Mouse (Mus musculus) adrenal gland, postnatal 0 days (tissue): Measurements from ENCODE around the gene Flcn. TPM values are rescaled to one million over a fixed set of nuclear protein-coding genes. Genes with fewer than 3 reads are reported as not detected.

ENCODE experiments used
- polyA plus RNA-seq: library from polyadenylated mRNA; unstranded; fragments of >200 nt; fragmentation: Nextera tagmentation; extraction: Ambion mirVana; gene quantifications from 2 replicates; pipeline ENCODE4 v1.2.1, GENCODE M21; 2015

Flcn gene
- polyA plus RNA-seq = 17.0 and 35.9 TPM in 2 replicates

GRCm38 (mm10) chr11:59809670-59810474 lies at the start of gene Flcn:
Gene Flcn (minus strand): TSS chr11:59810016.

DNA sequence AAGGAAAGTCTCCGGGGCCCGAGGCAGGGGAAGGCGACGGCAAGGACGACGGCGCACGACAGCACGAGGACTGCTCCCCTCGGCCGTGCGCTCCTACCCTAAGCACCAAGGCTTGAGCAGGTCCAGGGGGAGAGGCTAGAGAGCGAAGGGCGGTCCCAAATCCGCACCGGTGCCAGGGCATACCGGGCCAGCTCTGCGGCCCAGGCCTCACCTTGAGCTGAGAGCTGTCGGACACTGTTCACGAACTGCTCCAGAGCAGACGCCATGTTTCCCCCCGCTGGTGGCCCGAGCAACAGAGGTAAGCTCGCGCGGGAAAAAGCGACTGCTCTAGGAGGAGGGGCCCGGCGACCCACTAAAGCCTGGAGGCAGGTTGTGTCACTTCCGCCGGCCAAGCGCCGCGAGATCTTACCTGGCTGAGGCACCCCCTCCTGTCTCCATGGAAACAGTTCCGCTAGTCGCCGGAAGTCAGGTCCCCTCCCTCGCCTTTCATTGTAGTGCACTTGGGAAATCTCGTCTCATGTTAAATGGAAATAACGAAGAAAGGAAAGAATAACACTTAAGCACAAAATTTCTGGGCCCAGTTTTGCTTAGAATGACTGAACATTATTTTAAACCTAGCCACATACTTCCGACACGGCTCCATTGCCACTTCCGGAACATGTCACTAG lies 29.8 kb upstream of the Flcn start, which contains the start of gene Cops3:
Cops3 (minus strand) TSS at position 380 of the 668 bp plus-strand sequence.

DNA sequence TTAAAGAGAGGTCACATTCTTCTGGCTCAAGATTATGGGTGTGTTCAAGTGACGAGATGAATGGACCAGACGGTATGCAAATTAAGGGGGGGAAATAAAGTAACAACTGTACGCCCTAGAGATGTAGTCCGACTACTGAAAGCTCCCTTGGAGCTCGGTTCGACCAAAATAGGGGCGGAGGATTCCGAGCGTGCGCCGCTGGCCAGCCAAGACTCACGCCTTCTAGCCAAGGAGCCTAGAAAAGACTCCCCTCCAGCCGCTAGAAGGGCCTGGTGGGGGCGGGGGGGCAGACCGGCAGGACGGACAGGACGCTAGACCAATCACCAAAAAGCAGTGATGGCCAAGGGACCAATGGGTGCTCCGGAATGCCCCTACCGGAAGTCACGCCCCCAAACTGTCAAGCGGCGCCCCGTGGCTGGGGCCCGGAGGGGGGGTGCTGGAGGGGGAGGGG lies 29.2 kb upstream of the Flcn start, which contains the start of gene Nt5m:
Nt5m (plus strand) TSS at position 440 of the 451 bp plus-strand sequence.

DNA sequence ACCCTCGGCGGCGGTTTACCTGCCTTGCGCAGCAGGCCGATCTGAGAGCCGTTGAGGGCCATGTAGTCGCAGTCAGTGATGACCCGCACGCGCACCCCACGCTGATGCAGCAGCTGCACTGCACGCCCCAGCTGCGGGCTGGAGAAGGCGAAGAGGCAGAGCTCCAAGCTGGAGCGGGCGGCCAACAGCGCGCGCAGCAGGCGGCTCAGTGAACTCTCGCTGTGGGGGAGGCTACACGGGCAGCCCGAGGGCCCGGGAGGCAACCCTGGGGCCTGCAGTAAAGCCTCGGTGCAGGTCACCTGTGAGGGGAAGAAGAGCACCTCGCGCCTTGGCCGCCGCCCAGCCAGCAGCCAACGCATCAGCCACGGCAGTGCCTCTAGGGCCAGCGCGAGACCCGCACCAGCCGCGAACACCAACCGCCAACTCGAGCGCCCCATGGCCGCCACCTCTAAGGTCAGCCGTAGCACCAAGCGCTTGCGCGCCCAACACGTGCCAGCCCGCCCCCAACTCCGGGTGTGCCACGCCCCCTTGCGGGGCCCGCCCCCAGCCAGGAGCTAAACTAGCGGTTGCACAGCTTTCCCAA lies 22.5 kb downstream of the Flcn start, which contains the start of gene Pld6:
Pld6 (minus strand) TSS at position 447 of the 583 bp plus-strand sequence.

Other genes with a start within 250 kb of the Flcn start
- not detected in 2 replicates for gene Olfr222, start 233.8 kb downstream of the Flcn start, polyA plus RNA-seq
- gene Olfr223, start 216.7 kb downstream of the Flcn start, polyA plus RNA-seq = not detected in 2 replicates
- gene Mprip, start 148.7 kb downstream of the Flcn start, polyA plus RNA-seq = 50.1 and 52.9 TPM in 2 replicates
- gene Pld6, start 22.4 kb downstream of the Flcn start, polyA plus RNA-seq = 3.6 and 8.9 TPM in 2 replicates
- 36.9 and 57.5 TPM in 2 replicates for gene Nt5m, start 29.4 kb upstream of the Flcn start, polyA plus RNA-seq
- 151 and 163 TPM in 2 replicates for gene Cops3, start 29.8 kb upstream of the Flcn start, polyA plus RNA-seq
- 31.6 and 50.5 TPM in 2 replicates for gene Med9, start 138.2 kb upstream of the Flcn start, polyA plus RNA-seq
- gene Rasd1, start 154.9 kb upstream of the Flcn start, polyA plus RNA-seq = 8.8 and 15.5 TPM in 2 replicates
- gene Pemt, start 236.5 kb upstream of the Flcn start, polyA plus RNA-seq = 20.9 and 27.5 TPM in 2 replicates